Mouse (Mus musculus) kidney, postnatal 4 days (tissue): ENCODE results near the gene 4930519G04Rik.
A peak's percentile ranks its signal among the peaks of the same experiment; 100 is the strongest.
"Not testable (repeated sequence)": the region's sequence is repeated elsewhere in the genome, so short reads cannot be mapped to it uniquely, and the experiment has no call there.

Experiments used
- DNase-seq, 2 experiments: peaks; one replicate each; pipeline ENCODE4 v3.0.0; 2021; ENCODE audit warnings: mixed read lengths in 2 of 2

4930519G04Rik gene

DNA sequence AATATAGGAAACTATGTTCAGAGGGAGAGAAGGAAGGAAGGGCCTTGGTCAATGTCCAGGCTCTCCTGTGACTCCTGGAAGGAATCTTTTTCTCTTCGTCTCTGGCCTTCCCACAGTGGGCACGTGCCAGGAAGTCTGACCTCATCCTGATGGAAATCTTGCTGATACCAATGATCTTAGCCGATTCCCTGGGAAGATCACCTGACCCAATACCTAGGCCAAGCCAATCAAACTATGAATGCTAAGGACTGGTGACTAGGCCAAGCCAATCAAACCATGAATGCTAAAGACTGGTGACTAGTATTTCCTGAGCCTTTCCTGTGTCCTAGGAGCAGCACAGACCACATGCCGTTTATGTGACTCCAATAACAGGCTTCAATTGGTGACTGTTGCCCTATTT, 60.2 kb downstream of the 4930519G04Rik start:
- no peak for DNase-seq

DNA sequence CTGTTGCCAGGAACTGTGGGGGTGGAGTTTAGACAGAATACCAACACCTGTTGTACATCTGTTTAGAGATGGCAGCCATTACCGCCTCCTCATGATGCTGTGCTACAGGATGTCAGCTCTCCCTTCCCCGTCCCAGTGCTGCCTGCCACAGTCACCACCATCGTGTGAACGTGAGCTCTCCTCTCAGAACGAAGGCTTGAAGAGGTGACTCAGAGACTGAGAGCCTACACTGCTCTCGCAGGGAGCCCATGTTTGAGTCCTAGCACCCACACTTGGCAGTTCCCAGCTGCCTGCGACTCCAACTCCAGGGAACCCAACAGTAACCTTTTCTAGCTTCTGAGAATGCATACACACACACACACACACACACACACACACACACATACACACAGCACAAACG, 61.4 kb downstream of the 4930519G04Rik start:
- DNase-seq, result no peak

DNA sequence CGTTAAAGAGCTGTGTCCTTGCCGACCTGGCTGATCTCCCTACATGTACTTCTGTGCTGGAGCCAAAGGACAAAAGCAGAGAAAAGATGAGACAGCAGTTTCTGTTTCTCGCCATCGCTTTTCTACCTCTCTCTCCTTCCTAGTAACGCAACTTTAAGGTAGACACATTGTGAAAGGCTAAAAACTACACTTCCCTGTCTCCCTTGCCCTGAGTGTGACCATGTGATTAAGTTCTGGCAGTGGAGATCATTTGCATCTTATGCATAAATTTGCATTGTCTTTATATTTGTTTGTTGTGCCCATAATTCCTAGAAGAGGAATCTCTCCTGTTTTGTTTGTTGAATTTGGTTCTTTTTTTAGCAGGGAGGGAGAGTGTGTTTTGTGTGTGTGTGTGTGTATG, 62.4 kb downstream of the 4930519G04Rik start:
- DNase-seq, result no peak

DNA sequence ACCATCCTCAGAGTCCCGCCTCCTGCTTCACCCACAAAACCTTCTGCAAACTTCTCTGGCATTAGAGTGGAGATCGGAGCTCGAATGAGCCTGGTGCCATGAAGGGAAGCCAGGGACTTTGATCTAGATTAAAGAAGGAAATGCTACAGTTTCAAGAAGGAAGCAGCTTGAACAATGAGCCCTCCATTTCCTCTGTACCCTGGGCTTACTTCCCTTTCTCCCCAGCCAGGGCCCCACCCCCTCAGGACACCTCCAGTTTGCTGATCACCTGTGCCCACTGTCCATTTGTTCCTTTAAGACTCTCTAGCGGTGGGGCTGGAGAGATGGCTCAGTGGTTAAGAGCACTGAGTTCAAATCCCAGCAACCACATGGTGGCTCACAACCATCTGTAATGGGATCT, 63.3 kb downstream of the 4930519G04Rik start:
- DNase-seq, result no peak

DNA sequence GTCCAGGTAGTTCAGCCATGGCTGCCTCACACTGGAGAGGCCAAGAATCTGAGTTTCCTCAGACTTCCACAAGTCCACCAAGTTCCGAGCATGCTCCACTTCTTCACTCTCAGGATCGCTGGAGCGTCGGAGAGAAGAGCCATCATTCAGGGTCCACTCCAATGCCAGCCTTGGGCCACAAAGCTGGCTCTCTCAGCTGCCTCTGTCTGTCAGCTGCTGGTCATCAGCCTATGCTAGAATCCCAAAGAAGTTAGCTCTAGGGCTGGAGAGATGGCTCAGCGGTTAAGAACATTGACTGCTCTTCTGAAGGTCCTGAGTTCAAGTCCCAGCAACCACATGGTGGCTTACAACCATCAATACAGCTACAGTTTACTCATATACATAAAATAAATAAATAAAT, 63.9 kb downstream of the 4930519G04Rik start:
- not testable (repeated sequence) for DNase-seq

GRCm38 (mm10) chr5:114921551-114922365, 68.3 kb downstream of the 4930519G04Rik start:
- peak in 1 of 2 experiments; percentile 43 for DNase-seq

DNA sequence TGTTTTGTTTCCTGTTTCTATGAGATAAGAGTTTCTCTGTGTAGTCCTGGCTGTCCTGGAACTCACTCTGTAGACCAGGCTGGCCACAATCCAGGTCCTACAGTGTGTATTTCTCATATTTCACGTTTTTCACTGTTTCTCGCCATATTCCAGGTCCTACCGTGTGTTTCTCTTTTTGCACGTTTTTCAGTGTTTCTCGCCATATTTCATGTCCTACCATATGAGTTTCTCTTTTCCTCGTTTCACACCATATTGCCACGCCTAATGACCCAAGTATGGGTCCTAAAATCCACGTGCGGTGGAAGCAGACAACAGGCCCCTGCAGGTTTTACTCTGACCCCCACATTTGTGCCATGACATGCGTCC, 68.9 kb downstream of the 4930519G04Rik start:
- DNase-seq, result no peak

GRCm38 (mm10) chr5:114922998-114923473, 69.6 kb downstream of the 4930519G04Rik start, which contains the start of gene Oasl1:
Gene Oasl1 (plus strand): TSS chr5:114923240.
- peak; percentile 71 to 79 for DNase-seq

GRCm38 (mm10) chr5:114926153-114926684, 72.8 kb downstream of the 4930519G04Rik start:
- no peak for DNase-seq

- peak in 1 of 2 experiments; percentile 25 for DNase-seq
These were observed 73.3 kb downstream of the 4930519G04Rik start for GRCm38 (mm10) chr5:114926753-114927152.

- no peak for DNase-seq
These were observed 78.2 kb downstream of the 4930519G04Rik start for GRCm38 (mm10) chr5:114931626-114932025.

GRCm38 (mm10) chr5:114933206-114933605, 79.7 kb downstream of the 4930519G04Rik start:
- no peak for DNase-seq
